ENCODE assay signal across 8 mouse cellular contexts in the genomic region with DNA sequence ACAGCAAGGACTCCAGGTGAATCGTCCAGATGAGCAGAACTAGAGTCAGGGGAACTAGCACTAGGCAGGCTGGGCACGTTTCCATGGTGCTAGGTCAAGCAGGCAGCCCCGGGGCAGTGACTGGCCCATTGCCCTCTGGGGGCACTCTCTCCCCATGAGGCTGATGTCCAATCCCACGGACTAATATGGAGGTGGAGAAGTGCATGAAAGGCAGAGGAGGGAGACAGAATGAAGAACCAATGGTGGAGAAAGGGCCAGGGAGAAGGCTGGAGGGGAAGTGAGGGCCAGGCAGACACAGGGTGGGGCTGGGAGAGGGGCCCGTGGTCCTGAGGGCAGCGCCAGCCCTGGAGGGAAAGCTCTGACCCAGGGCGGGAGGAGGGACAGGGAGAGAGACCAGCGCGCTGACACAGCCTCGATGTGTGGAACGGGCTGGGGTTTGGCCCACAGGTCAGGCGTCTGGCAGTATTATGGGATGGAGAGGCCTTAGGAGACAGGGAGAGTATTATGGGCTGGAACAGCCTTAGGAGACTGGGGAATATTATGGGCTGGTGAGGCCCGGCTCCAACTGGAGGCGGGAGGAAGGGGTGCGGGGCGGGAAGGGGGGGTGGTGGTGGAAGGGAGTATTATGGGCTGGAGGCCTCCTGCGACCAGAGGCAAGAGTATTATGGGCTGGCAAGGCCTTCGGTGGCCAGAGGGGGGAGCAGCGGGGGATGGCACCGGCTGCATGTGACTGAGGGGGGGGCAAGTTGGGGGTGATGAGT. TPM values are rescaled to one million over a fixed set of nuclear protein-coding genes. Genes with fewer than 3 reads are reported as not detected.
DNase-seq lines count a peak whose midpoint lies in the region; ATAC-seq and TF ChIP-seq lines count a peak whose summit lies in the region.

No protein-coding gene starts in this region.

- peaks cover 22% of the 10 kb centered on the region for H3K4me1 ChIP-seq in hindbrain, embryonic 14.5 days (replicated peaks; ENCODE audit: control insufficient read depth, insufficient read depth, low read length)

- peak; percentile 63 for ATAC-seq in common myeloid progenitor, adult 5-6 weeks (replicated peaks; ENCODE audit: low read depth, poor library complexity, severe bottlenecking)
- peak; percentile 86 for ATAC-seq in hindbrain, embryonic 14.5 days (ENCODE audit: low FRiP score)
- ATAC-seq in activated CD4-positive, CD25-positive, alpha-beta regulatory T cell, adult 4 months = no peak

- peak overlapping the region; percentile 48; the same call in 1 of the 2 replicates for H3K4me2 ChIP-seq in hindbrain, embryonic 14.5 days (replicated peaks)

- under 1% methylated on average over 20 of the region's 20 CpGs for WGBS in hindbrain, embryonic 14.5 days

- TF ChIP-seq CTCF in gastrocnemius, adult 2 months (IDR thresholded peaks at IDR 0.05) = no peak

- peak overlapping the region; percentile 89 for H3K27ac ChIP-seq in gastrocnemius, adult 2 months
- H3K27ac ChIP-seq in hindbrain, embryonic 14.5 days = peak overlapping the region; percentile 94

- intact Hi-C loops in gastrocnemius, adult 2 months (cut with DNase I) = no loop called here

- H3K4me3 ChIP-seq in gastrocnemius, adult 2 months = peak overlapping the region; percentile 63
- no peak overlapping the region for H3K4me3 ChIP-seq in hindbrain, embryonic 14.5 days (replicated peaks; ENCODE audit: low read length)

- peak; percentile 85 for DNase-seq in adrenal gland, adult 8-10 months
- peak; percentile 83 for DNase-seq in gastrocnemius, adult 2 months
- DNase-seq in hindbrain, embryonic 14.5 days (ENCODE audit: low spot score) = peak; percentile 76
- peak; percentile 41 to 77 for DNase-seq in left cerebral cortex, adult 8-10 months (ENCODE audit: low spot score in 2 of 2)
- peak; percentile 88 for DNase-seq in lung, postnatal 36 days
- peak; percentile 78 for DNase-seq in retina, postnatal 7 days (ENCODE audit: low read depth, low spot score)

- no peaks in the 10 kb centered on the region for H3K36me3 ChIP-seq in hindbrain, embryonic 14.5 days (replicated peaks; ENCODE audit: control insufficient read depth, insufficient read depth)

- peak overlapping the region; percentile 35 for H3K9ac ChIP-seq in hindbrain, embryonic 14.5 days

- H3K9me3 ChIP-seq in hindbrain, embryonic 14.5 days (ENCODE audit: control insufficient read depth, low read length) = no peaks in the 10 kb centered on the region

- H3K27me3 ChIP-seq in hindbrain, embryonic 14.5 days (ENCODE audit: control insufficient read depth, insufficient read depth, low read length) = no peaks in the 10 kb centered on the region

RNA-seq across cellular contexts. Expression of a gene that starts 7.0 kb away (rescaled TPM):
- 100 to 1,000 TPM; 140 to 272 (median 202) TPM for total RNA-seq in adrenal gland, adult 8-10 months (2022)
- 444 and 506 TPM in 2 replicates for total RNA-seq in common myeloid progenitor, adult 5-6 weeks (2017)
- 10 to 100 TPM; 68.8 to 71.2 TPM for total RNA-seq in gastrocnemius, adult 2 months (2021)
- polyA plus RNA-seq in hindbrain, embryonic 14.5 days (2014; fragmentation: Nextera tagmentation; extraction: Ambion mirVana) = 68.5 and 78.0 TPM in 2 replicates
- total RNA-seq in left cerebral cortex, adult 8-10 months (2022) = 100 to 1,000 TPM; 161 to 176 (median 173) TPM
- polyA plus RNA-seq in activated CD4-positive, CD25-positive, alpha-beta regulatory T cell, adult 4 months (2017; shearing (Covaris generic)) = 10 to 100 TPM; 49.4 to 66.6 TPM

RNA-seq across cellular contexts. Expression of a gene that starts 21.0 kb away (rescaled TPM):
- 1 to 10 TPM in 1 of 4 experiments, under 1 TPM in 3; 0.73 to 1.3 (median 0.83) TPM for total RNA-seq in adrenal gland, adult 8-10 months (2022)
- total RNA-seq in common myeloid progenitor, adult 5-6 weeks (2017) = 4.4 and 6.9 TPM in 2 replicates
- total RNA-seq in gastrocnemius, adult 2 months (2021) = not detected
- 0.50 and 0.51 TPM in 2 replicates for polyA plus RNA-seq in hindbrain, embryonic 14.5 days (2014; fragmentation: Nextera tagmentation; extraction: Ambion mirVana)
- 1 to 10 TPM in 2 of 4 experiments, under 1 TPM in 2; 0.44 to 1.9 (median 0.82) TPM for total RNA-seq in left cerebral cortex, adult 8-10 months (2022)
- polyA plus RNA-seq in activated CD4-positive, CD25-positive, alpha-beta regulatory T cell, adult 4 months (2017; shearing (Covaris generic)) = 1 to 10 TPM; 8.6 to 9.5 TPM

RNA-seq across cellular contexts. Expression of a gene that starts 39.3 kb away (rescaled TPM):
- total RNA-seq in adrenal gland, adult 8-10 months (2022) = 10 to 100 TPM in 1 of 4 experiments, 1 to 10 TPM in 3; 6.9 to 12.1 (median 9.1) TPM
- total RNA-seq in common myeloid progenitor, adult 5-6 weeks (2017) = 2.3 and 5.4 TPM in 2 replicates
- 1 to 10 TPM; 2.4 to 4.5 TPM for total RNA-seq in gastrocnemius, adult 2 months (2021)
- 17.1 and 18.7 TPM in 2 replicates for polyA plus RNA-seq in hindbrain, embryonic 14.5 days (2014; fragmentation: Nextera tagmentation; extraction: Ambion mirVana)
- total RNA-seq in left cerebral cortex, adult 8-10 months (2022) = 10 to 100 TPM in 2 of 4 experiments, 1 to 10 TPM in 2; 8.6 to 12.1 (median 10.1) TPM
- 1 to 10 TPM; 8.1 to 9.7 TPM for polyA plus RNA-seq in activated CD4-positive, CD25-positive, alpha-beta regulatory T cell, adult 4 months (2017; shearing (Covaris generic))

RNA-seq across cellular contexts. Expression of a gene that starts 43.0 kb away (rescaled TPM):
- 10 to 100 TPM; 41.6 to 48.8 (median 43.4) TPM for total RNA-seq in adrenal gland, adult 8-10 months (2022)
- total RNA-seq in common myeloid progenitor, adult 5-6 weeks (2017) = 85.9 and 92.8 TPM in 2 replicates
- total RNA-seq in gastrocnemius, adult 2 months (2021) = 10 to 100 TPM; 17.9 to 18.1 TPM
- 40.3 and 48.4 TPM in 2 replicates for polyA plus RNA-seq in hindbrain, embryonic 14.5 days (2014; fragmentation: Nextera tagmentation; extraction: Ambion mirVana)
- total RNA-seq in left cerebral cortex, adult 8-10 months (2022) = 10 to 100 TPM; 25.4 to 28.2 (median 27.2) TPM
- 10 to 100 TPM; 40.6 to 50.3 TPM for polyA plus RNA-seq in activated CD4-positive, CD25-positive, alpha-beta regulatory T cell, adult 4 months (2017; shearing (Covaris generic))

RNA-seq across cellular contexts. Expression of a gene that starts 49.2 kb away (rescaled TPM):
- 10 to 100 TPM; 62.7 to 74.3 (median 72.6) TPM for total RNA-seq in adrenal gland, adult 8-10 months (2022)
- 52.8 and 69.9 TPM in 2 replicates for total RNA-seq in common myeloid progenitor, adult 5-6 weeks (2017)
- 10 to 100 TPM; 26.8 to 28.3 TPM for total RNA-seq in gastrocnemius, adult 2 months (2021)
- polyA plus RNA-seq in hindbrain, embryonic 14.5 days (2014; fragmentation: Nextera tagmentation; extraction: Ambion mirVana) = 112 and 113 TPM in 2 replicates
- 10 to 100 TPM; 52.5 to 59.2 (median 54.2) TPM for total RNA-seq in left cerebral cortex, adult 8-10 months (2022)
- 10 to 100 TPM; 41.5 to 48.1 TPM for polyA plus RNA-seq in activated CD4-positive, CD25-positive, alpha-beta regulatory T cell, adult 4 months (2017; shearing (Covaris generic))
